Mouse (Mus musculus) midbrain, embryonic 10.5 days (tissue): Measurements from ENCODE around the gene Grm4. TPM values are rescaled to one million over a fixed set of nuclear protein-coding genes. Genes with fewer than 3 reads are reported as not detected.

ENCODE experiments used
- DNase-seq: peaks from one replicate; pipeline ENCODE4 v3.0.0-alpha.2; 2017; ENCODE audit warnings: low spot score
- H3K27ac ChIP-seq: fragments of 300-500 bp; sonication (generic); replicated peaks from 2 replicates; pipeline ENCODE4 v1.5.1; 2016; ENCODE audit warnings: mild to moderate bottlenecking
- H3K27me3 ChIP-seq: fragments of 300-500 bp; sonication (generic); 2 replicates; pipeline ENCODE4 v1.6.1; 2016; ENCODE audit warnings: low read depth, mild to moderate bottlenecking; ENCODE audit not compliant: poor library complexity, severe bottlenecking
- H3K36me3 ChIP-seq: fragments of 300-500 bp; sonication (generic); 2 replicates; pipeline ENCODE4 v1.6.1; 2016; ENCODE audit warnings: mild to moderate bottlenecking, moderate library complexity
- H3K4me1 ChIP-seq: fragments of 300-500 bp; sonication (generic); 2 replicates; pipeline ENCODE4 v1.6.1; 2016
- H3K4me3 ChIP-seq: fragments of 300-500 bp; sonication (generic); 2 replicates; pipeline ENCODE4 v1.5.1; 2016; ENCODE audit warnings: mild to moderate bottlenecking, moderate library complexity
- H3K9me3 ChIP-seq: fragments of 300-500 bp; sonication (generic); replicated peaks from 2 replicates; pipeline ENCODE4 v1.6.1; 2016; ENCODE audit warnings: mild to moderate bottlenecking
- WGBS: fragments of 180-500 bp; shearing (Covaris S2); methylation state at CpG from one replicate; pipeline ENCODE4 v1.1.7; 2016; 5-methylcytosine and 5-hydroxymethylcytosine counted together
- polyA plus RNA-seq: library from polyadenylated mRNA; unstranded; fragments of >200 nt; fragmentation: Nextera tagmentation; extraction: Ambion mirVana; gene quantifications from 2 replicates; pipeline ENCODE4 v1.2.1, GENCODE M21; 2016

The Grm4 gene
- polyA plus RNA-seq, 1 experiment from 2014 or later = 2.8 TPM

GRCm38 (mm10) chr17:27435799-27436198 is 85.4 kb downstream of the Grm4 start:
- 33% methylated on average over 13 of the region's 13 CpGs for WGBS
- Histone ChIP-seq H3K36me3 (0 out of 2 replicates have a peak, but pooled peaks cover 4% of the 10 kb centered on the region), H3K27me3 (peaks cover 8% of the 10 kb centered on the region; the same call in 1 of the 2 replicates), H3K4me3 (no peak overlapping the region), H3K27ac (no peak overlapping the region), H3K9me3 (no peaks in the 10 kb centered on the region), H3K4me1 (peaks cover 49% of the 10 kb centered on the region)
- DNase-seq = no peak

- WGBS = 96% methylated on average over 15 of the region's 15 CpGs
- 0 out of 2 replicates have a peak, but pooled peaks cover 4% of the 10 kb centered on the region for H3K36me3 ChIP-seq
- H3K27me3 ChIP-seq = peaks cover 8% of the 10 kb centered on the region; the same call in 1 of the 2 replicates
- H3K4me1 ChIP-seq = peaks cover 49% of the 10 kb centered on the region
- no peaks in the 10 kb centered on the region for H3K9me3 ChIP-seq
- H3K4me3 ChIP-seq = no peak overlapping the region
- no peak for DNase-seq
- H3K27ac ChIP-seq = peak overlapping the region; percentile 80; the same call in 1 of the 2 replicates
Observed at GRCm38 (mm10) chr17:27435225-27435624, 86.0 kb downstream of the Grm4 start.

GRCm38 (mm10) chr17:27434066-27434465 is 87.1 kb downstream of the Grm4 start:
- 79% methylated on average over 1 of the region's 1 CpGs for WGBS
- Histone ChIP-seq H3K4me1 (peaks cover 57% of the 10 kb centered on the region), H3K9me3 (no peaks in the 10 kb centered on the region), H3K27me3 (peaks cover 12% of the 10 kb centered on the region; the same call in 1 of the 2 replicates), H3K27ac (peak overlapping the region; percentile 80), H3K36me3 (peaks cover 8% of the 10 kb centered on the region), H3K4me3 (no peak overlapping the region)
- no peak for DNase-seq

GRCm38 (mm10) chr17:27433179-27433680 is 88.0 kb downstream of the Grm4 start:
- H3K4me3 ChIP-seq = no peak overlapping the region
- DNase-seq = peak; percentile 23
- H3K36me3 ChIP-seq = peaks cover 16% of the 10 kb centered on the region
- H3K27ac ChIP-seq = peak overlapping the region; percentile 80
- H3K27me3 ChIP-seq = peaks cover 12% of the 10 kb centered on the region; the same call in 1 of the 2 replicates
- H3K4me1 ChIP-seq = peaks cover 57% of the 10 kb centered on the region
- peaks cover 6% of the 10 kb centered on the region for H3K9me3 ChIP-seq
- 32% methylated on average over 3 of the region's 3 CpGs for WGBS

- peaks cover 15% of the 10 kb centered on the region for H3K9me3 ChIP-seq
- H3K4me3 ChIP-seq = no peak overlapping the region
- DNase-seq = no peak
- H3K4me1 ChIP-seq = peaks cover 54% of the 10 kb centered on the region
- 51% methylated on average over 9 of the region's 9 CpGs for WGBS
- H3K27me3 ChIP-seq = peaks cover 12% of the 10 kb centered on the region; the same call in 1 of the 2 replicates
- H3K27ac ChIP-seq = peak overlapping the region; percentile 80
- H3K36me3 ChIP-seq = peaks cover 18% of the 10 kb centered on the region
Observed at GRCm38 (mm10) chr17:27432145-27432650, 89.0 kb downstream of the Grm4 start.

- Histone ChIP-seq H3K27me3 (peaks cover 12% of the 10 kb centered on the region; the same call in 1 of the 2 replicates), H3K4me3 (no peak overlapping the region), H3K27ac (peak overlapping the region; percentile 80; the same call in 1 of the 2 replicates), H3K9me3 (peaks cover 15% of the 10 kb centered on the region), H3K36me3 (peaks cover 18% of the 10 kb centered on the region), H3K4me1 (peaks cover 53% of the 10 kb centered on the region)
- DNase-seq = no peak
- WGBS = 84% methylated on average over 26 of the region's 26 CpGs
Observed at GRCm38 (mm10) chr17:27431049-27431839, 90.0 kb downstream of the Grm4 start.

GRCm38 (mm10) chr17:27429757-27430156 is 91.4 kb downstream of the Grm4 start:
- H3K27me3 ChIP-seq = peaks cover 7% of the 10 kb centered on the region; the same call in 1 of the 2 replicates
- H3K36me3 ChIP-seq = peaks cover 14% of the 10 kb centered on the region
- DNase-seq = no peak
- peaks cover 15% of the 10 kb centered on the region for H3K9me3 ChIP-seq
- peak overlapping the region; percentile 57 for H3K27ac ChIP-seq
- H3K4me3 ChIP-seq = no peak overlapping the region
- H3K4me1 ChIP-seq = peaks cover 42% of the 10 kb centered on the region
- WGBS = 62% methylated on average over 9 of the region's 9 CpGs

- peaks cover 15% of the 10 kb centered on the region for H3K9me3 ChIP-seq
- H3K36me3 ChIP-seq = peaks cover 14% of the 10 kb centered on the region
- H3K27me3 ChIP-seq = peaks cover 8% of the 10 kb centered on the region; the same call in 1 of the 2 replicates
- H3K4me1 ChIP-seq = peaks cover 36% of the 10 kb centered on the region
- WGBS = 89% methylated on average over 2 of the region's 2 CpGs
- no peak for DNase-seq
- no peak overlapping the region for H3K4me3 ChIP-seq
- no peak overlapping the region for H3K27ac ChIP-seq
Observed at GRCm38 (mm10) chr17:27425016-27425415, 96.2 kb downstream of the Grm4 start.

GRCm38 (mm10) chr17:27424356-27424755 is 96.8 kb downstream of the Grm4 start:
- Histone ChIP-seq H3K4me3 (no peak overlapping the region), H3K4me1 (peaks cover 29% of the 10 kb centered on the region), H3K27me3 (peaks cover 4% of the 10 kb centered on the region; the same call in 1 of the 2 replicates), H3K9me3 (peaks cover 15% of the 10 kb centered on the region), H3K27ac (no peak overlapping the region), H3K36me3 (peaks cover 13% of the 10 kb centered on the region)
- DNase-seq = no peak
- WGBS = 83% methylated on average over 6 of the region's 6 CpGs

GRCm38 (mm10) chr17:27422726-27423381 is 98.3 kb downstream of the Grm4 start:
- no peak for DNase-seq
- peak overlapping the region; percentile 81 for H3K27ac ChIP-seq
- H3K9me3 ChIP-seq = peaks cover 5% of the 10 kb centered on the region
- H3K4me1 ChIP-seq = peaks cover 28% of the 10 kb centered on the region
- H3K27me3 ChIP-seq = peaks cover 4% of the 10 kb centered on the region; the same call in 1 of the 2 replicates
- H3K36me3 ChIP-seq = no peaks in the 10 kb centered on the region
- WGBS = 55% methylated on average over 10 of the region's 10 CpGs
- H3K4me3 ChIP-seq = no peak overlapping the region

- no peak overlapping the region for H3K4me3 ChIP-seq
- H3K27ac ChIP-seq = peak overlapping the region; percentile 81
- peaks cover 28% of the 10 kb centered on the region for H3K4me1 ChIP-seq
- DNase-seq = no peak
- 37% methylated on average over 6 of the region's 6 CpGs for WGBS
- no peaks in the 10 kb centered on the region for H3K9me3 ChIP-seq
- peaks cover 4% of the 10 kb centered on the region; the same call in 1 of the 2 replicates for H3K27me3 ChIP-seq
- H3K36me3 ChIP-seq = no peaks in the 10 kb centered on the region
Observed at GRCm38 (mm10) chr17:27422371-27422725, 98.9 kb downstream of the Grm4 start.

GRCm38 (mm10) chr17:27421837-27422236 is 99.4 kb downstream of the Grm4 start:
- Histone ChIP-seq H3K27ac (peak overlapping the region; percentile 81), H3K4me1 (peaks cover 28% of the 10 kb centered on the region), H3K36me3 (no peaks in the 10 kb centered on the region), H3K27me3 (peaks cover 4% of the 10 kb centered on the region; the same call in 1 of the 2 replicates), H3K9me3 (no peaks in the 10 kb centered on the region), H3K4me3 (no peak overlapping the region)
- peak; percentile 42 for DNase-seq
- 51% methylated on average over 8 of the region's 8 CpGs for WGBS
